Mouse (Mus musculus): ENCODE results near the gene Cygb. TPM values are rescaled to one million over a fixed set of nuclear protein-coding genes. Genes with fewer than 3 reads are reported as not detected.

Gene Cygb
- polyA plus RNA-seq, 1 experiment from 2014 or later, result 20.5 TPM

GRCm38 (mm10) chr11:116690701-116691575, 36.8 kb upstream of the Cygb start:
- H3K9me3 ChIP-seq (ENCODE audit: control insufficient read depth, low read length), result no peaks in the 10 kb centered on the region
- ATAC-seq (ENCODE audit: low read depth), result no peak

GRCm38 (mm10) chr11:116689622-116690021, 35.5 kb upstream of the Cygb start:
- peaks cover 21% of the 10 kb centered on the region for H3K27me3 ChIP-seq (replicated peaks; ENCODE audit: control insufficient read depth, insufficient read depth, low read length)
- no peak overlapping the region for H3K9ac ChIP-seq (ENCODE audit: low read depth, low read length)
- H3K4me1 ChIP-seq (ENCODE audit: control insufficient read depth, insufficient read depth, low read length), result no peaks in the 10 kb centered on the region
- DNase-seq (ENCODE audit: low spot score) (no peak), ATAC-seq (ENCODE audit: low read depth) (no peak)
- WGBS, result 89% methylated on average over 10 of the region's 10 CpGs
- H3K9me3 ChIP-seq (ENCODE audit: control insufficient read depth, low read length), result no peaks in the 10 kb centered on the region
- H3K4me3 ChIP-seq (ENCODE audit: low read depth, low read length), result no peak overlapping the region
- H3K27ac ChIP-seq (replicated peaks; ENCODE audit: low read depth, low read length), result no peak overlapping the region
- peaks cover 12% of the 10 kb centered on the region for H3K36me3 ChIP-seq (ENCODE audit: control insufficient read depth, insufficient read depth, low read length)
- no peak overlapping the region for H3K4me2 ChIP-seq (ENCODE audit: low read depth, low read length)

More at GRCm38 (mm10) chr11:116690701-116691575, 36.8 kb upstream of the Cygb start:
- H3K4me1 ChIP-seq (ENCODE audit: control insufficient read depth, insufficient read depth, low read length), result no peaks in the 10 kb centered on the region
- no peak for DNase-seq (ENCODE audit: low spot score)
- H3K4me3 ChIP-seq (ENCODE audit: low read depth, low read length), result no peak overlapping the region
- WGBS, result 46% methylated on average over 18 of the region's 18 CpGs
- H3K4me2 ChIP-seq (ENCODE audit: low read depth, low read length), result no peak overlapping the region
- H3K27me3 ChIP-seq (replicated peaks; ENCODE audit: control insufficient read depth, insufficient read depth, low read length), result peaks cover 34% of the 10 kb centered on the region
- H3K27ac ChIP-seq (replicated peaks; ENCODE audit: low read depth, low read length), result no peak overlapping the region
- H3K36me3 ChIP-seq (ENCODE audit: control insufficient read depth, insufficient read depth, low read length), result peaks cover 4% of the 10 kb centered on the region; the same call in 1 of the 2 replicates
- H3K9ac ChIP-seq (ENCODE audit: low read depth, low read length), result no peak overlapping the region

DNA sequence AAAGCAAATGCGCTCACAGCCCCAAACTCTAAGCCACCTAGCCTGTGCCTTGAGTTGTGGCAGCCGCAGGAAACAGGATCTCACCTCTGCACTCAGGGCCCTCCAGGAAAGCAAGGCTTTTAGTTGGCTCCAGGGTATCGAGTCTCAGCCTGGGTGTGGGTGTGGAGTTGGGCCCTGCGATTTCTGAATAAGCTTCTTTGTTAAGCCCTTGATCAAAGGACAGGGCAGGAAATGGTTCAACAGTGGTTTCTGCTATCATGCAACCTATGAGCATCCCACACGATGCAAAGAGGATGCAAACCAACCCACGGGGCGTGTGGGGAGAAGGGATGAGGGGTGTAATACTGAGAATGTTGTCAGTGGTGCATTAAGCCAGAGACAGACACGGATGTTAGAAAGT, 33.8 kb upstream of the Cygb start:
- ATAC-seq (ENCODE audit: low read depth) (peak; percentile 60; the same call in 1 of the 2 replicates), DNase-seq (ENCODE audit: low spot score) (no peak)
- Histone ChIP-seq H3K4me2 (ENCODE audit: low read depth, low read length) (no peak overlapping the region), H3K4me3 (ENCODE audit: low read depth, low read length) (no peak overlapping the region), H3K9ac (ENCODE audit: low read depth, low read length) (no peak overlapping the region), H3K4me1 (ENCODE audit: control insufficient read depth, insufficient read depth, low read length) (no peaks in the 10 kb centered on the region), H3K36me3 (ENCODE audit: control insufficient read depth, insufficient read depth, low read length) (peaks cover 24% of the 10 kb centered on the region), H3K9me3 (ENCODE audit: control insufficient read depth, low read length) (no peaks in the 10 kb centered on the region), H3K27ac (replicated peaks; ENCODE audit: low read depth, low read length) (no peak overlapping the region), H3K27me3 (replicated peaks; ENCODE audit: control insufficient read depth, insufficient read depth, low read length) (peaks cover 7% of the 10 kb centered on the region; the same call in 1 of the 2 replicates)
- 36% methylated on average over 8 of the region's 8 CpGs for WGBS

DNA sequence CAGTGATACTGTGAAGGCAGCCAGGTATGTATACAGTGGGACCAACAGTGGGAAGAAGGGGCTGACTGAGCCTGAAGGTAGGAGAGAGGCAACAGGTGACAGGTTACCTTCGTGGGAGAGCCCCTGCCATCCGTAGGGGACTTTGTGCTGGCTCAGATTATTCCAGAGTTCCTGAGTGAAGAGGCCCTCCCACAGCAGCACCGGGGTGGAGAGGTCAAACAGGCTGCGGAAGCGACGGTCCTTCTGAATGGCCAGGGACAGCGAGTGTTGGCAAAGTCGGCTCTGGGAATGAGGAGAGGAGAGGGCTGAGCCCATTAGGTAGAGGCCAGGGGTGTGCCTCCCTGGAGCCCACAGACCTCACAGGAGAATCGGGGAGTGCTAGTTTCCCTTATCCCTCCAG, 31.6 kb upstream of the Cygb start:
- 71% methylated on average over 9 of the region's 9 CpGs for WGBS
- Histone ChIP-seq H3K9me3 (ENCODE audit: control insufficient read depth, low read length) (no peaks in the 10 kb centered on the region), H3K4me3 (ENCODE audit: low read depth, low read length) (no peak overlapping the region), H3K4me1 (ENCODE audit: control insufficient read depth, insufficient read depth, low read length) (no peaks in the 10 kb centered on the region), H3K27me3 (replicated peaks; ENCODE audit: control insufficient read depth, insufficient read depth, low read length) (no peaks in the 10 kb centered on the region), H3K9ac (ENCODE audit: low read depth, low read length) (no peak overlapping the region), H3K36me3 (ENCODE audit: control insufficient read depth, insufficient read depth, low read length) (peaks cover 34% of the 10 kb centered on the region), H3K27ac (replicated peaks; ENCODE audit: low read depth, low read length) (no peak overlapping the region), H3K4me2 (ENCODE audit: low read depth, low read length) (no peak overlapping the region)
- DNase-seq (ENCODE audit: low spot score) (no peak), ATAC-seq (ENCODE audit: low read depth) (no peak)

DNA sequence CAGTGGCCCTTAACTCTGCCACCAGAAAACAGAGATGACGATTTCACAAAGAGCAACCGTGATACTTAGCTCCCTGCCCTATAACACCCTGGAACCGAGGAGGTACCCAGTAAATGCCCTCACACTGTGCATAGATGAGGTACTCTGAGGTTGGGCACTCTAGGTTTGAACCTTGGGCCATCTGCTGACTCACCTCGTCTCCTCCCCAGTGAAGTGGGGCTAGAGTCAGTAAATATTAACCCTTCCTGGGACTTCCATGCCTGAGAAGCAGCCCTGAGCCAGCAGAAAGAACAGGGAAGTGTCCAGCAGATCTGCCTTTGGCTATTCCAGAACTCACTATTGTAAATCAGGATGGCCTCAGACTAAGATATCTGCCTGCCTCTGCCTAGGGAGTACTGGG, 29.7 kb upstream of the Cygb start:
- Histone ChIP-seq H3K4me1 (ENCODE audit: control insufficient read depth, insufficient read depth, low read length) (no peaks in the 10 kb centered on the region), H3K9me3 (ENCODE audit: control insufficient read depth, low read length) (no peaks in the 10 kb centered on the region), H3K27me3 (replicated peaks; ENCODE audit: control insufficient read depth, insufficient read depth, low read length) (no peaks in the 10 kb centered on the region), H3K27ac (replicated peaks; ENCODE audit: low read depth, low read length) (no peak overlapping the region), H3K4me3 (ENCODE audit: low read depth, low read length) (no peak overlapping the region), H3K4me2 (ENCODE audit: low read depth, low read length) (no peak overlapping the region), H3K9ac (ENCODE audit: low read depth, low read length) (no peak overlapping the region), H3K36me3 (ENCODE audit: control insufficient read depth, insufficient read depth, low read length) (peaks cover 45% of the 10 kb centered on the region)
- DNase-seq (ENCODE audit: low spot score), result no peak
- WGBS, result 81% methylated on average over 4 of the region's 4 CpGs
- no peak for ATAC-seq (ENCODE audit: low read depth)

GRCm38 (mm10) chr11:116682501-116683144, 28.5 kb upstream of the Cygb start:
- Histone ChIP-seq H3K27ac (replicated peaks; ENCODE audit: low read depth, low read length) (no peak overlapping the region), H3K4me1 (ENCODE audit: control insufficient read depth, insufficient read depth, low read length) (no peaks in the 10 kb centered on the region), H3K9ac (ENCODE audit: low read depth, low read length) (no peak overlapping the region), H3K36me3 (ENCODE audit: control insufficient read depth, insufficient read depth, low read length) (peaks cover 56% of the 10 kb centered on the region), H3K9me3 (ENCODE audit: control insufficient read depth, low read length) (no peaks in the 10 kb centered on the region), H3K4me2 (ENCODE audit: low read depth, low read length) (no peak overlapping the region), H3K4me3 (ENCODE audit: low read depth, low read length) (no peak overlapping the region), H3K27me3 (replicated peaks; ENCODE audit: control insufficient read depth, insufficient read depth, low read length) (no peaks in the 10 kb centered on the region)
- DNase-seq (ENCODE audit: low spot score) (no peak), ATAC-seq (ENCODE audit: low read depth) (no peak)
- 73% methylated on average over 14 of the region's 14 CpGs for WGBS

DNA sequence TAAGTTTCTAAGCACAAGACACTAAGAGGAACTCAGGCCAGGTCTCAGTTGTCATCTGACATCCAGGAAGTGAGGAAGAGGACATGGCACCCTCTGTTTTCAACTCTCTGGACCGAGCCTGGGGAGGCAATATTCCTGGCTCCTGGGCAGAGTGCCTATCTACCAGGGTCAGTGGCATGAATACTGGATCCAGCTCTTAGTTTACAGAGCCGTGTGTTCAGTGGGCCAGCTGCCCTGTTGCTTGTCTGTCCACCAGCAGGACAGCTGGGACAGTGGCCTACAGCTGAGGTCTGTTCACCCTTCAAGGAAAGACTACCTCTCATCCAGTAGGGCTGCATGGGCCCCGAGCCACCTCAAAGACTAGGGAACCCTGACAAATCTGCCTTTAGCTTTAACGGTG, 27.0 kb upstream of the Cygb start:
- no peak for DNase-seq (ENCODE audit: low spot score)

GRCm38 (mm10) chr11:116680321-116681091, 26.4 kb upstream of the Cygb start:
- H3K9ac ChIP-seq (ENCODE audit: low read depth, low read length), result no peak overlapping the region
- WGBS, result 66% methylated on average over 23 of the region's 24 CpGs
- H3K27me3 ChIP-seq (replicated peaks; ENCODE audit: control insufficient read depth, insufficient read depth, low read length), result no peaks in the 10 kb centered on the region
- no peak overlapping the region for H3K4me3 ChIP-seq (ENCODE audit: low read depth, low read length)
- no peak overlapping the region for H3K27ac ChIP-seq (replicated peaks; ENCODE audit: low read depth, low read length)
- peaks cover 70% of the 10 kb centered on the region for H3K36me3 ChIP-seq (ENCODE audit: control insufficient read depth, insufficient read depth, low read length)
- DNase-seq (ENCODE audit: low spot score) (no peak), ATAC-seq (ENCODE audit: low read depth) (no peak)
- no peaks in the 10 kb centered on the region for H3K9me3 ChIP-seq (ENCODE audit: control insufficient read depth, low read length)
- no peak overlapping the region for H3K4me2 ChIP-seq (ENCODE audit: low read depth, low read length)
- H3K4me1 ChIP-seq (ENCODE audit: control insufficient read depth, insufficient read depth, low read length), result no peaks in the 10 kb centered on the region

More for the DNA sequence above, 27.0 kb upstream of the Cygb start:
- H3K36me3 ChIP-seq (ENCODE audit: control insufficient read depth, insufficient read depth, low read length), result peaks cover 68% of the 10 kb centered on the region
- no peak for ATAC-seq (ENCODE audit: low read depth)
- no peaks in the 10 kb centered on the region for H3K9me3 ChIP-seq (ENCODE audit: control insufficient read depth, low read length)
- H3K4me1 ChIP-seq (ENCODE audit: control insufficient read depth, insufficient read depth, low read length), result no peaks in the 10 kb centered on the region
- no peaks in the 10 kb centered on the region for H3K27me3 ChIP-seq (replicated peaks; ENCODE audit: control insufficient read depth, insufficient read depth, low read length)
- H3K4me3 ChIP-seq (ENCODE audit: low read depth, low read length), result no peak overlapping the region
- no peak overlapping the region for H3K4me2 ChIP-seq (ENCODE audit: low read depth, low read length)
- H3K27ac ChIP-seq (replicated peaks; ENCODE audit: low read depth, low read length), result no peak overlapping the region
- H3K9ac ChIP-seq (ENCODE audit: low read depth, low read length), result no peak overlapping the region
- 90% methylated on average over 4 of the region's 4 CpGs for WGBS
